Mouse (Mus musculus) liver, embryonic 16.5 days (tissue): ENCODE measurements around the gene Foxp1. TPM values are rescaled to one million over a fixed set of nuclear protein-coding genes. Genes with fewer than 3 reads are reported as not detected.

Experiments
- ATAC-seq: fragments of 200-750 bp; cut with Nextera tagmentation; 2 replicates; pipeline ENCODE4 v1.8.0; 2017; ENCODE audit warnings: low read depth, mild to moderate bottlenecking, moderate number of reproducible peaks, moderate library complexity
- H3K27ac ChIP-seq: fragments of 300-500 bp; sonication (generic); 2 replicates; pipeline ENCODE4 v1.5.1; 2014; ENCODE audit warnings: mild to moderate bottlenecking, low read length
- H3K27me3 ChIP-seq: fragments of 300-500 bp; sonication (generic); 2 replicates; pipeline ENCODE4 v1.6.1; 2014; ENCODE audit warnings: low read depth, low read length, mixed read lengths; ENCODE audit not compliant: control insufficient read depth, insufficient read depth
- H3K36me3 ChIP-seq: fragments of 300-500 bp; sonication (generic); 2 replicates; pipeline ENCODE4 v1.6.1; 2014; ENCODE audit warnings: mild to moderate bottlenecking; ENCODE audit not compliant: control insufficient read depth, insufficient read depth
- H3K4me1 ChIP-seq: fragments of 300-500 bp; sonication (generic); 2 replicates; pipeline ENCODE4 v1.6.1; 2014; ENCODE audit warnings: low read depth, low read length, mixed read lengths; ENCODE audit not compliant: control insufficient read depth
- H3K4me2 ChIP-seq: fragments of 300-500 bp; sonication (generic); 2 replicates; pipeline ENCODE4 v1.6.1; 2014; ENCODE audit warnings: low read depth, low read length, mixed read lengths
- H3K4me3 ChIP-seq: fragments of 300-500 bp; sonication (generic); 2 replicates; pipeline ENCODE4 v1.5.1; 2014; ENCODE audit warnings: low read depth, mild to moderate bottlenecking, low read length
- H3K9ac ChIP-seq: fragments of 300-500 bp; sonication (generic); 2 replicates; pipeline ENCODE4 v1.6.1; 2014; ENCODE audit warnings: low read depth, low read length
- H3K9me3 ChIP-seq: fragments of 300-500 bp; sonication (generic); replicated peaks from 2 replicates; pipeline ENCODE4 v1.6.1; 2016; ENCODE audit warnings: low read length; ENCODE audit not compliant: control insufficient read depth
- WGBS: fragments of 180-500 bp; shearing (Covaris S2); extraction: QIAGEN DNeasy Blood & Tissue Kit; methylation state at CpG from one replicate; pipeline ENCODE4 v1.1.7; 2014; ENCODE audit not compliant: insufficient replicate concordance; 5-methylcytosine and 5-hydroxymethylcytosine counted together
- polyA plus RNA-seq: library from polyadenylated mRNA; unstranded; fragments of >200 nt; fragmentation: Nextera tagmentation; extraction: Ambion mirVana; gene quantifications from 2 replicates; pipeline ENCODE4 v1.2.1, GENCODE M21; 2015

Foxp1 gene
- polyA plus RNA-seq, 1 experiment from 2014 or later: 13.6 TPM

DNA sequence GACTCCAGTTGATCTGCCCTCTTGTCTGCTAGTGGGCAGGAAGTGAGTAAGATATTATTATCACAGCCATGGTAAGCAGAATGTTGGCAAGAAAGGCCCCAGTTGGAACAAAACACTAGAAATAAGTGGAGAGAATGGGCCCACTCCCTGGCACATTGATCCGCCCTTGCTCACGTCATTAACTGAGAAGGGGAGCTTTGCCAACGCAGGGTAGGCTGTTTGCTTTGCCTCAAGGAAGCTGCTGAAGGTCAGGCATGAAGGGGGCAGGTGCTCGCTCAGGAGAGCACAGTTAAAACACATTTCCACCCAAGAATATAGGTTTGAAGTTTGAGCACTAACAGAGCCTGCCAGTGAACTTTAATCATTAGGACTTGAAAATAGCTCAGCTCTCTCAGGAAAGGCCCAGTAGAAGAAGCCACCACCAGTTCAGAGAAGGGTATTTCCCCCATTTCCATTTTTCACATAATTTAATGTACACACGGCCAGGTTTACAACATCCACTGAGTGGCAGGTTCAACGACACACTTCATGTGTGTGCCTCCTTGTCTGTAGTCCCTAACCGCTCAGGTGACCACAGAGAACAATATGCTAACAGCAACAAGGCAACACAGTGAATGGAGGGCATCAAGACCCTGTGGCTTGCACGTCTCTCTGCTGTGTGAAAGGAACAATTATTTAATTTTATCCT is 350.5 kb downstream of the Foxp1 start:
- Histone ChIP-seq H3K27me3 (no peaks in the 10 kb centered on the region), H3K36me3 (no peaks in the 10 kb centered on the region), H3K9me3 (no peaks in the 10 kb centered on the region), H3K4me1 (peaks cover 9% of the 10 kb centered on the region), H3K4me3 (no peak overlapping the region), H3K9ac (no peak overlapping the region), H3K27ac (peak overlapping the region; percentile 82), H3K4me2 (peak overlapping the region; percentile 37)
- ATAC-seq: no peak
- WGBS: 40% methylated on average over 8 of the region's 8 CpGs

DNA sequence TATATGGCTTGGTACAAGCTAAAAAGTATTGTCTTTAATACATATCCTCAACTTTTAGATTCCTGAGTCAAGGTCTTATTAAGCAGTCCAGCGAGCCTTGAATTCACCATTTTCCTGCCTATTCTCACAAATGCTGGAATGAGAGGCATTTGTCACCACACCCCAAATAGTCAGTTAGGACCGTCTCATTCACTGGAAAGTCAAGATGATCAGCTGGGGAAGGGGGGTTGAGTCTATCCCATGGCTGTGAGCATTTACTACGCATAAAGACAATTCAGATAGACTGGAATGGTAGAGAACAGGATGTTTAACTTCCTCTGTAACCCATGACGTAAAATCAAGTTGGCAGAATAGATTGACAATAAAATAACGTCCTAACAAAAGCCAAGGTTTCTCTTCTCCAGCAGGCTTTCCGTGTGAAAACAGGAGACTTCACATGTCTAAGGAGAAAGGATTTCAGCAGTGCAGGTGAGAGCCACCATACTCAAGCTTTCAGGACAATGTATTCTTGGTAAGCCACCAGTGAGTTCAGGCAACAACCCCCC is 351.2 kb downstream of the Foxp1 start:
- no peak overlapping the region for H3K4me3 ChIP-seq
- H3K4me1 ChIP-seq: peaks cover 9% of the 10 kb centered on the region
- WGBS: 43% methylated on average over 6 of the region's 6 CpGs
- no peak for ATAC-seq
- H3K27ac ChIP-seq: no peak overlapping the region
- H3K4me2 ChIP-seq: no peak overlapping the region
- no peaks in the 10 kb centered on the region for H3K36me3 ChIP-seq
- no peak overlapping the region for H3K9ac ChIP-seq
- H3K27me3 ChIP-seq: no peaks in the 10 kb centered on the region
- no peaks in the 10 kb centered on the region for H3K9me3 ChIP-seq

DNA sequence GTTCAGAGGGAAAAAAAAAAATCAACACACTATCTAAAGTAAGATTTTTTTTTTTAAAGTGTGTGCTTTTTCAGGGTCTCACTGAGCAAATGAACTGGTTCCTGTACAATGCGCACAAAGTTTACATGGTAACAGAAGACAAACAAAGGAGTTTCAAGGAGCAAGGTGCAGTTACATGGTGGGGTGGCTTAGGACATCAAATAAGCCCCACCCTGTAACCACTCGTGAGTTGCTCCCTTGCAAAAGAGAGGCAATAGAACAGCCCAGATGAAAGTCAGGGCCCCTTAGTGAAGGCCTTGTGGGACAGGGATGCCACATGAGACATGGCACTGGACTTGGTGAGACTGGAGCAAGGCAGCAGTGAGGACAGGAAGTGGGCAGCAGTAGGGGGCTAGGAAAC is 353.8 kb downstream of the Foxp1 start:
- peak; percentile 68 for ATAC-seq
- peaks cover 5% of the 10 kb centered on the region for H3K4me1 ChIP-seq
- H3K27me3 ChIP-seq: no peaks in the 10 kb centered on the region
- H3K36me3 ChIP-seq: no peaks in the 10 kb centered on the region
- H3K4me3 ChIP-seq: no peak overlapping the region
- WGBS: 54% methylated on average over 2 of the region's 2 CpGs
- H3K4me2 ChIP-seq: no peak overlapping the region
- H3K9me3 ChIP-seq: no peaks in the 10 kb centered on the region
- no peak overlapping the region for H3K9ac ChIP-seq
- H3K27ac ChIP-seq: peak overlapping the region; percentile 29; the same call in 1 of the 2 replicates

DNA sequence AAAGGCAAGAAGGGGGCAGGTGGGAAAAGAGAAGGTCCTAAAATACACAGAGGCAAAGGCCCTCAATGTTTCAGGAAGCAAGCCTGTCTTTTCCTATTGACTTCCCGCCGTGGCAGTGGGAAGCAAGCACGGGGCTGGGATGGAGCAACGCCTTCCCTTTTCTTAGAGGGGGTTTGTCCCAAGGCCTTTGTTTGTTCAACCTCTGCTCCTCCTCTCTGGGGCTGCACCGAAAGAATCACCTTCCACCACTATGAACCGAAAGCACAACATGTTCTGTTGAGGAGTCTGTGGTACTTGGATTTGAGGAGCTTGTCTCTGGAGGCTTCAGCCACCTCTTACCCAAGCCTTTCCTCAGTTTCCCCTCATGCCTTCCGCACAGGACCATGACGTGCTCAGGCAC is 355.5 kb downstream of the Foxp1 start:
- no peak overlapping the region for H3K4me2 ChIP-seq
- peaks cover 2% of the 10 kb centered on the region for H3K4me1 ChIP-seq
- no peak overlapping the region for H3K4me3 ChIP-seq
- H3K36me3 ChIP-seq: no peaks in the 10 kb centered on the region
- no peaks in the 10 kb centered on the region for H3K27me3 ChIP-seq
- peak; percentile 44; the same call in 1 of the 2 replicates for ATAC-seq
- no peak overlapping the region for H3K27ac ChIP-seq
- no peak overlapping the region for H3K9ac ChIP-seq
- no peaks in the 10 kb centered on the region for H3K9me3 ChIP-seq
- WGBS: 56% methylated on average over 8 of the region's 8 CpGs

DNA sequence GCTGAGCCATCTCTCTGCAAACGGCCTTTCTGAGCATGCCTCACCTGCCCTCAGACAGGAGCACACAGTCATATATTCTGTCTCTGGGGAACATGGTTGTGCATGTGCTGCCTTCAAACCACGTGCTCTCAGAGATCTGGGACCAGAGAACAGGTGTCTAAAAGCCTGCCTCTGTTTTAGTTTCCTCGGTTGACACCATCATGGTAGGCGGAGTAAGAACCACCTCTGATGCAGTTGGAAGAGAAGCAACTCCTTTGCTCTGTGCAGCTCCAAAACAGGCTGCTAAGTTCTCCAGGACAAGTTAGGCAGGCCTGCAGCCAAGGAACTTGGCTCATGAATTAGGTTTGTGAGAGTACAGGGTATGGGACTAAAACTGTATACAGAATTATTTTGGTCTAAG is 356.4 kb downstream of the Foxp1 start:
- Histone ChIP-seq H3K4me3 (no peak overlapping the region), H3K9me3 (no peaks in the 10 kb centered on the region), H3K36me3 (no peaks in the 10 kb centered on the region), H3K4me2 (no peak overlapping the region), H3K9ac (no peak overlapping the region), H3K27ac (no peak overlapping the region), H3K4me1 (no peaks in the 10 kb centered on the region; the same call in 1 of the 2 replicates), H3K27me3 (no peaks in the 10 kb centered on the region)
- ATAC-seq: no peak
- 64% methylated on average over 4 of the region's 4 CpGs for WGBS

DNA sequence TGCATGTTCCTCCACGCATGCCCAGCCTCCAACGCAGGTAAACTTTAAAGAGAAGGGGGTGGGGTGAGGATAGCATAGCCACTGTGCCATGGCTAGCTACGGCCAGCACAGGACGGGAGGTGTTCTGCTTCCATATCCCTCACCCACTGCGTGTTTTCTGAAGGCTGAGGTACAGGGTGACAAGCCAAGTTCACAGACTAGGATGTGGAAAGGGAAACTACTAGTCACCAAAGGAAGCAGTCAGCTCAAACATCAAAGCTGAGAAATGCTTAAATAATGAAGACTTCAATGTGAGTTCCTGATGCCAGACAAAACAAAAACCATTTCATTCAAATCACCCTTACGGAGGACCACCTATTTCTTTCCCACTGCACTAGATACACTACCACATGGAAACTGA is 357.8 kb downstream of the Foxp1 start:
- H3K27ac ChIP-seq: no peak overlapping the region
- no peaks in the 10 kb centered on the region for H3K9me3 ChIP-seq
- no peaks in the 10 kb centered on the region for H3K4me1 ChIP-seq
- H3K4me2 ChIP-seq: 0 out of 2 replicates have a peak overlapping the region, but pooled peaks have one; percentile 1
- WGBS: 64% methylated on average over 6 of the region's 6 CpGs
- H3K27me3 ChIP-seq: no peaks in the 10 kb centered on the region
- no peak for ATAC-seq
- no peaks in the 10 kb centered on the region for H3K36me3 ChIP-seq
- H3K9ac ChIP-seq: no peak overlapping the region
- H3K4me3 ChIP-seq: no peak overlapping the region

DNA sequence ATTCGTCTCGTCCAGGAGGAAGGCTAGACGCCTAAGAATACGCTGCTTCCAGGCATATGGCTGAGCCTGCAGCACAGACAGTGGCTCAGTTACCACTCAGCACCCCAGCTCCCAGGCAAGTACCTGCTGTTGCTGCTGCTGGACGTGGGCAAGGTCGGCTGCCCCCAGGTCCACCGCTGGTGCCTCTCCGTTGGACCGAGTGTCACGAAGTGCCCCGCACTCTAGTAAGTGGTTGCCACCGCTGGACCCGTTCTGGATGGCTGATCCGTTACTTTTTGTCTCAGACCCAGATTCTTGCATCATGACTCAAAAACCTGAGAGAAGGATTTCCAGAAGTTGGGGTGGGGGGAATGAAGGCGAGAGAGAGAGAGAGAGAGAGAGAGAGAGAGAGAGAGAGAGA is 359.8 kb downstream of the Foxp1 start:
- no peak for ATAC-seq
- H3K4me2 ChIP-seq: no peak overlapping the region
- no peaks in the 10 kb centered on the region for H3K9me3 ChIP-seq
- no peaks in the 10 kb centered on the region for H3K4me1 ChIP-seq
- no peaks in the 10 kb centered on the region for H3K27me3 ChIP-seq
- no peak overlapping the region for H3K4me3 ChIP-seq
- H3K27ac ChIP-seq: no peak overlapping the region
- H3K9ac ChIP-seq: no peak overlapping the region
- 79% methylated on average over 15 of the region's 15 CpGs for WGBS
- H3K36me3 ChIP-seq: no peaks in the 10 kb centered on the region

DNA sequence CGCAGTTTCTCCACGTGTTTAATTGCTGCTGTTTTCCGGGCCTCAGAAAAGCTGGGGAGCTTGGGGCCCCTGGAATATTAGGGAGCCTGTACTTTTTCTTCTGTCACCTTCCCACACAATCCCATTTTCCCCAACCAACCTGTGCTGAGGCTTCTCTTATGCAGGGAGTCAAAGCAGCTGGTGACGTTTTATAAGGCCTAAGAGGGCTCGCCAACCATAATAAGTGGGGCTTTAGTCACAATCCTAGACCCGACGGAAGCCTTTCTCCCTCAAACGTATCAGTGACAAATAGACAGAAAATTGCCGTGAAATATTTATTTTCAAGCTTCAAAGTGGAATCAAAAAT is 362.2 kb downstream of the Foxp1 start:
- H3K4me3 ChIP-seq: no peak overlapping the region
- no peak for ATAC-seq
- 81% methylated on average over 9 of the region's 9 CpGs for WGBS
- no peak overlapping the region for H3K4me2 ChIP-seq
- no peaks in the 10 kb centered on the region for H3K9me3 ChIP-seq
- H3K4me1 ChIP-seq: no peaks in the 10 kb centered on the region
- H3K27ac ChIP-seq: no peak overlapping the region
- H3K36me3 ChIP-seq: no peaks in the 10 kb centered on the region
- no peak overlapping the region for H3K9ac ChIP-seq
- H3K27me3 ChIP-seq: no peaks in the 10 kb centered on the region

DNA sequence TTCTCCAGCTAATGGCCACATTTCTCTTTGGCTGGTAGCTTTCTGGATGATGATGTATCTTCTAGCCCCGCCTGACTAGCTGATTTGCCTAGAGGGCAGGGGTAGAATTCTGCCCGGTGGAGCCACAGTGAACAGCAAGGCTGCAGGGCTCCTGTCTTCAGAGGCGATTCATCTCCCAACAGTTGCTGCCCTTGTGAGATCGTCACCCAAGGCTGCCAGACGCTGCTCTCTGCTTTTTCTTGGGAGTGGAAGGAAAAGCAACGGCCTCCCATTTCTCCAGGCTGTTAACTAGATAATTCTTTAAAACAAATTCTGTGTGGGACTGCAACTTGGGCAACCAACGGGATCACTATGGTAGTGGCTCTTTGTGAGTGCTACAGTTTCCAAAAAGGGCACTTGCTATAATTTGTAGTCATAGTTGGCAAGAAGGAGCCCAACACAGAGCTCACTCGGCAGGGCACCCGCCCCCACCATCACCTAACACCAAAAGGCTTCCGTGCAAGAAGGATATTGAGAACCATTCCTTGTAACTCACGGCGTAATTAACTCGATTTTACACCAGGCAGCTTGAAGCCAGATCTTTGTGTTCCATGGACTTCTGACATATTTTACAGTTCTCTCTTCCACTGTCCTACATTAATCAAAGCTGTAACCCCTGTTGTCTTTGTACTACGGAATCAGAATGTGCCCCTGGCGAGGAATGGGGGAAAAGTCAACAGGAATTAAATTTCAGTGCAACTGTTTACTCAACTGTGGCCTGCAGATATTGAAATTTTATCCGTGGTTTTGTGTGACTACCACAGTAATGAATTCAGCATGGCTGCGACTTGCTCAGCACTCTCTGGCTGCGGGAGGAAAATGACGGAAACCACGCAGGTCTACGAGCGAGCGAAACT is 362.8 kb downstream of the Foxp1 start:
- Histone ChIP-seq H3K9me3 (no peaks in the 10 kb centered on the region), H3K4me2 (no peak overlapping the region), H3K27ac (no peak overlapping the region), H3K27me3 (no peaks in the 10 kb centered on the region), H3K36me3 (no peaks in the 10 kb centered on the region), H3K4me3 (no peak overlapping the region), H3K9ac (no peak overlapping the region), H3K4me1 (no peaks in the 10 kb centered on the region)
- no peak for ATAC-seq
- WGBS: 73% methylated on average over 23 of the region's 23 CpGs
